In the genomic region with DNA sequence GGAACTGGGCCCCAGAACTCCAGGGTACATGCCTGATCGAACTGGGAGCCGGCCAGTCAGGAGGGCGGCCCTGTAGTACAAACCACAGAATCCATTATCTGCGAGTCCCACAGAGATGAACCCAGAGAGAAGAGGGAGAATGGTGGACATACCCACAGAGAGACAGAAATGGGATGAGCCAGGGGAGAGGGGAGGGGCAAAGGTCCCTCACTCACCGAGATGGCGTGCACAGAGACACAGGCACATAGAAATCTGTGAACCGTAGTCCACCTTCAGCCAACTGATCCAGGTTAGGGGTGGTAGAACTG, we compare ENCODE assay signal across 9 mouse cellular contexts. TPM values are rescaled to one million over a fixed set of nuclear protein-coding genes. Genes with fewer than 3 reads are reported as not detected.
DNase-seq lines count a peak whose midpoint lies in the region; ATAC-seq and TF ChIP-seq lines count a peak whose summit lies in the region.
"Had no signal": no experiment of that assay in that cellular context is flagged by ENCODE, and none has a peak within 500 bp of the region (broad histone marks: within the 10 kb centered on the region; RNA-seq: fewer than 3 reads in every experiment).

No protein-coding gene starts in this region.

- peak overlapping the region; percentile 70 for H3K4me3 ChIP-seq in kidney, embryonic 15.5 days (replicated peaks)
- H3K4me3 ChIP-seq in embryonic facial prominence, embryonic 12.5 days = peak overlapping the region; percentile 59
- peak overlapping the region; percentile 55 for H3K4me3 ChIP-seq in intestine, embryonic 15.5 days (replicated peaks)
- H3K4me3 ChIP-seq in myocyte = peak overlapping the region; percentile 46

- peaks cover 10% of the 10 kb centered on the region for H3K4me1 ChIP-seq in kidney, embryonic 15.5 days
- H3K4me1 ChIP-seq in embryonic facial prominence, embryonic 12.5 days = peaks cover 5% of the 10 kb centered on the region; the same call in 1 of the 2 replicates
- peaks cover 8% of the 10 kb centered on the region; the same call in 1 of the 2 replicates for H3K4me1 ChIP-seq in intestine, embryonic 15.5 days (replicated peaks)

- no peak overlapping the region for H3K9ac ChIP-seq in kidney, embryonic 15.5 days
- H3K9ac ChIP-seq in embryonic facial prominence, embryonic 12.5 days = peak overlapping the region; percentile 55; the same call in 1 of the 2 replicates
- H3K9ac ChIP-seq in intestine, embryonic 15.5 days = peak overlapping the region; percentile 52

- no peak overlapping the region for H3K27ac ChIP-seq in kidney, embryonic 15.5 days
- no peak overlapping the region for H3K27ac ChIP-seq in embryonic facial prominence, embryonic 12.5 days
- no peak overlapping the region for H3K27ac ChIP-seq in intestine, embryonic 15.5 days

- H3K36me3 ChIP-seq in kidney, embryonic 15.5 days = no peaks in the 10 kb centered on the region
- no peaks in the 10 kb centered on the region for H3K36me3 ChIP-seq in embryonic facial prominence, embryonic 12.5 days
- no peaks in the 10 kb centered on the region for H3K36me3 ChIP-seq in intestine, embryonic 15.5 days
- H3K36me3 ChIP-seq in myocyte (ENCODE audit: control insufficient read depth, insufficient read depth) = no peaks in the 10 kb centered on the region

- no peaks in the 10 kb centered on the region for H3K27me3 ChIP-seq in kidney, embryonic 15.5 days
- no peaks in the 10 kb centered on the region for H3K27me3 ChIP-seq in embryonic facial prominence, embryonic 12.5 days
- H3K27me3 ChIP-seq in intestine, embryonic 15.5 days (replicated peaks) = no peaks in the 10 kb centered on the region
- H3K27me3 ChIP-seq in myocyte (ENCODE audit: control insufficient read depth, insufficient read depth, insufficient read length) = no peaks in the 10 kb centered on the region
- H3K27me3 ChIP-seq: Patski had no signal

- TF ChIP-seq POLR2A in myocyte (IDR thresholded peaks at IDR 0.05; ENCODE audit: insufficient read length, low read depth) = no peak

- H3ac ChIP-seq in myocyte (ENCODE audit: control insufficient read depth, insufficient read length) = no peak overlapping the region

- no peaks in the 10 kb centered on the region for H3K9me3 ChIP-seq in kidney, embryonic 15.5 days (replicated peaks)
- H3K9me3 ChIP-seq in embryonic facial prominence, embryonic 12.5 days = no peaks in the 10 kb centered on the region
- H3K9me3 ChIP-seq in intestine, embryonic 15.5 days = no peaks in the 10 kb centered on the region

- ATAC-seq in kidney, embryonic 15.5 days (replicated peaks; ENCODE audit: low FRiP score) = no peak
- 0 out of 2 replicates have a peak, but pooled peaks have one; percentile 5 for ATAC-seq in embryonic facial prominence, embryonic 12.5 days (ENCODE audit: insufficient number of reproducible peaks, insufficient read depth, low FRiP score, low TSS enrichment)
- no peak for ATAC-seq in intestine, embryonic 15.5 days

- whole genome bisulfite sequencing in kidney, embryonic 15.5 days = 86% methylated on average over 7 of the region's 7 CpGs
- WGBS in embryonic facial prominence, embryonic 12.5 days = 90% methylated on average over 7 of the region's 7 CpGs
- 89% methylated on average over 7 of the region's 7 CpGs for WGBS in intestine, embryonic 15.5 days

- DNase-seq in kidney, postnatal 4 days = no peak
- no peak for DNase-seq in urinary bladder, postnatal 10 days (ENCODE audit: low spot score)
- no peak for DNase-seq in right cerebral cortex, postnatal 14 days
- no peak for DNase-seq in ovary, postnatal 14 days (ENCODE audit: low spot score)

- H3K4me2 ChIP-seq in kidney, embryonic 15.5 days = peak overlapping the region; percentile 86
- H3K4me2 ChIP-seq in embryonic facial prominence, embryonic 12.5 days (replicated peaks) = peak overlapping the region; percentile 84
- peak overlapping the region; percentile 86 for H3K4me2 ChIP-seq in intestine, embryonic 15.5 days (replicated peaks)
- peak overlapping the region; percentile 92 for H3K4me2 ChIP-seq in myocyte (ENCODE audit: low read depth)

- no peaks in the 10 kb centered on the region for H3K79me2 ChIP-seq in myocyte (ENCODE audit: control insufficient read depth, insufficient read depth)

TF ChIP-seq in myocyte, 11 proteins besides CTCF, POLR2A, EP300 and RAD21:
- TF ChIP-seq MYOG (IDR thresholded peaks at IDR 0.05; ENCODE audit: control insufficient read depth in 1 of 3, insufficient read depth in 1 of 3, insufficient read length in 2 of 3, low read depth in 2 of 3) = no peak
- TF ChIP-seq POLR2AphosphoS2 (IDR thresholded peaks at IDR 0.05; ENCODE audit: insufficient read length, low read depth) = no peak
- no peak for TF ChIP-seq TCF3 (IDR thresholded peaks at IDR 0.05; ENCODE audit: insufficient read length, low read depth)
- no peak for TF ChIP-seq SRF (IDR thresholded peaks at IDR 0.05; ENCODE audit: control insufficient read depth, insufficient read length, low read depth)
- TF ChIP-seq CEBPB (IDR thresholded peaks at IDR 0.05; ENCODE audit: insufficient read depth, poor library complexity, severe bottlenecking) = no peak
- TF ChIP-seq E2F4 (IDR thresholded peaks at IDR 0.05; ENCODE audit: insufficient read depth) = no peak
- TF ChIP-seq MYOD1 (IDR thresholded peaks at IDR 0.05; ENCODE audit: control insufficient read depth in 1 of 3, insufficient read length in 2 of 3, low read depth in 2 of 3) = no peak
- TF ChIP-seq TCF12 (IDR thresholded peaks at IDR 0.05; ENCODE audit: insufficient read depth, poor library complexity, severe bottlenecking) = no peak
- TF ChIP-seq MAX (IDR thresholded peaks at IDR 0.05; ENCODE audit: low read depth) = no peak
- no peak for TF ChIP-seq REST (IDR thresholded peaks at IDR 0.05; ENCODE audit: insufficient read depth, insufficient read length)
- no peak for TF ChIP-seq USF1 (IDR thresholded peaks at IDR 0.05; ENCODE audit: low read depth)

RNA-seq across cellular contexts. Expression of a gene that starts 2.0 kb away (rescaled TPM):
- 14.4 and 18.7 TPM in 2 replicates for polyA plus RNA-seq in kidney, embryonic 15.5 days (2015; fragmentation: Nextera tagmentation; extraction: Ambion mirVana)
- 18.0 and 18.2 TPM in 2 replicates for polyA plus RNA-seq in embryonic facial prominence, embryonic 12.5 days (2016; fragmentation: Nextera tagmentation; extraction: Ambion mirVana)
- polyA plus RNA-seq in intestine, embryonic 15.5 days (2015; fragmentation: Nextera tagmentation; extraction: Ambion mirVana) = 22.5 and 26.0 TPM in 2 replicates
- 33.2 TPM for polyA plus RNA-seq in myocyte (2012; fragmentation: generic; extraction: Trizol)

RNA-seq across cellular contexts. Expression of a gene that starts 21.5 kb away (rescaled TPM):
- 0.77 and 1.7 TPM in 2 replicates for polyA plus RNA-seq in kidney, embryonic 15.5 days (2015; fragmentation: Nextera tagmentation; extraction: Ambion mirVana)
- polyA plus RNA-seq in embryonic facial prominence, embryonic 12.5 days (2016; fragmentation: Nextera tagmentation; extraction: Ambion mirVana) = 8.2 and 10.0 TPM in 2 replicates
- 4.1 and 4.5 TPM in 2 replicates for polyA plus RNA-seq in intestine, embryonic 15.5 days (2015; fragmentation: Nextera tagmentation; extraction: Ambion mirVana)
- polyA plus RNA-seq in myocyte (2012; fragmentation: generic; extraction: Trizol) = 0.01 TPM

RNA-seq across cellular contexts. Expression of a gene that starts 24.2 kb away (rescaled TPM):
- 1.8 and 2.2 TPM in 2 replicates for polyA plus RNA-seq in kidney, embryonic 15.5 days (2015; fragmentation: Nextera tagmentation; extraction: Ambion mirVana)
- 3.0 and 4.7 TPM in 2 replicates for polyA plus RNA-seq in embryonic facial prominence, embryonic 12.5 days (2016; fragmentation: Nextera tagmentation; extraction: Ambion mirVana)
- polyA plus RNA-seq in intestine, embryonic 15.5 days (2015; fragmentation: Nextera tagmentation; extraction: Ambion mirVana) = 1.2 and 1.3 TPM in 2 replicates
- 1.4 TPM for polyA plus RNA-seq in myocyte (2012; fragmentation: generic; extraction: Trizol)

RNA-seq across cellular contexts. Expression of a gene that starts 45.5 kb away (rescaled TPM):
- polyA plus RNA-seq in kidney, embryonic 15.5 days (2015; fragmentation: Nextera tagmentation; extraction: Ambion mirVana) = 57.2 and 62.0 TPM in 2 replicates
- polyA plus RNA-seq in embryonic facial prominence, embryonic 12.5 days (2016; fragmentation: Nextera tagmentation; extraction: Ambion mirVana) = 60.2 and 68.7 TPM in 2 replicates
- polyA plus RNA-seq in intestine, embryonic 15.5 days (2015; fragmentation: Nextera tagmentation; extraction: Ambion mirVana) = 52.6 and 61.8 TPM in 2 replicates
- polyA plus RNA-seq in myocyte (2012; fragmentation: generic; extraction: Trizol) = 35.6 TPM

RNA-seq across cellular contexts. Expression of a gene that starts 45.8 kb away (rescaled TPM):
- polyA plus RNA-seq in kidney, embryonic 15.5 days (2015; fragmentation: Nextera tagmentation; extraction: Ambion mirVana) = 0.15 TPM in 1 of 2 replicates, not detected in the other
- polyA plus RNA-seq in embryonic facial prominence, embryonic 12.5 days (2016; fragmentation: Nextera tagmentation; extraction: Ambion mirVana) = 0.22 TPM in 1 of 2 replicates, not detected in the other
- polyA plus RNA-seq in intestine, embryonic 15.5 days (2015; fragmentation: Nextera tagmentation; extraction: Ambion mirVana) = not detected in 2 replicates
- 0.11 TPM for polyA plus RNA-seq in myocyte (2012; fragmentation: generic; extraction: Trizol)
- polyA plus RNA-seq: Patski had no signal
